Mouse (Mus musculus): ENCODE data around the gene Doxl2.
"Not testable (repeated sequence)": the region's sequence is repeated elsewhere in the genome, so short reads cannot be mapped to it uniquely, and the experiment has no call there.

The Doxl2 gene

DNA sequence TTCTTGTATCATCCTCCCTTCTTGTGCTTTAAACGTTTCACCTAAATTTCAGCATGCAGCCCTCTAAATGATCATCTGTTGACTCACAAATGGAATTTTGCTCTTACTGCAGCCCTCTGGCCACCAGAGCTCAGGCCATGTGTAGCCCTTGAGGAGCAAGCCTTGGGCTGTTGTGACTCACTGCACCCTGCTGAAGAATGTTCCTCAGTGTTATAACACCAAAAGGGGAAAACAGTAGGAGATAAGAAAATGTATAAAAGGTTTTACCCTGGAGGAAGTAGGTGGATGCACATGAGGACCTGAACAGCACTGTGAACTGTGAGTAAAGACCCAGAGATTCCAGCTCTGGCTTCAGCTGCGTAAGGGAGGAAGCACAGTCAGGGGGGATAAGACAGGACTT, at the start of gene Doxl2:
Gene Doxl2 (plus strand): TSS at position 301 of the 400 bp plus-strand sequence.
- DNase-seq (ENCODE audit: low read depth, low spot score) = no peak

DNA sequence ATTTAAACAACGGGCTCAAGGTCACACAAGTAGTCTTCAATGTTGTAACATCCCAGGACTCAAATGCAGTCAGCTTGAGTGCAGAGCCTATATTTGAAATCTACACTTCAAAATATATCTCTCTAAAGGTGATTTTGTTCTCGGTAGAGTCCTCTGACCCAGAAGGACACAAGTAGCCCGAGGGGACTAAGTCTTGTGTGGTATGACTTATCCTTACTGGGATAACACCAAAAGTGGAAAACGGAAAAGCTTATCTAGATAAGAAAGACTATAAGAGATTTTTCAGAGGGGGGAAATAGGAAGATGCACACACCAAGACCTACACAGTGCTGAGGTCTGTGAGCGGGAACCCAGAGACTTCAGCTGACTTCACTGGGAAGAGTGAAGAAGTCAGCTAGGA, 45.2 kb upstream of the Doxl2 start, which contains the start of gene 1600015I10Rik:
Gene 1600015I10Rik (plus strand): TSS at position 301 of the 400 bp plus-strand sequence.
- no peak for DNase-seq (ENCODE audit: low read depth, low spot score)

- DNase-seq (ENCODE audit: low read depth, low spot score) = no peak
Observed at GRCm38 (mm10) chr6:48949596-48949995, 25.2 kb upstream of the Doxl2 start.

DNA sequence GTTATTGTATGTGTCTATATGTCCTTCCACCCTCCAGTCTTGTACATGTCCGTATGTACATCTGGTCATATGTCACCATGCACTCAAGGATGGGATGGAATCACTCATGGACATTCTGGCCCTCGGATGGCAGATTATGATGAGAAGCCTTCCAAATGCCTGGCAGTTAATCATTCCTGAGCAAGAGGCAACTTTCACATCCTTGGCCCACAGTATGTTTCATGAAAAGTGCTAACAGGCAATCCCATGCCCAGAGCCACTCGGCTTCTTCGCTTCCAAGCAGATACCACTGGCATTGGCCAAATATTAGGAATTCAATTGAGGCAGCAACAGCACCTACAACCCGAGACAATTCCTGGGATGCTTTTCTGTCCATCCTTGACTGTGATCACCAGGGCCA, 24.1 kb upstream of the Doxl2 start:
- DNase-seq (ENCODE audit: low read depth, low spot score) = no peak

GRCm38 (mm10) chr6:48951630-48952029, 23.1 kb upstream of the Doxl2 start:
- DNase-seq (ENCODE audit: low read depth, low spot score) = no peak

- no peak for DNase-seq (ENCODE audit: low read depth, low spot score)
Observed at GRCm38 (mm10) chr6:48953220-48953619, 21.5 kb upstream of the Doxl2 start.

DNA sequence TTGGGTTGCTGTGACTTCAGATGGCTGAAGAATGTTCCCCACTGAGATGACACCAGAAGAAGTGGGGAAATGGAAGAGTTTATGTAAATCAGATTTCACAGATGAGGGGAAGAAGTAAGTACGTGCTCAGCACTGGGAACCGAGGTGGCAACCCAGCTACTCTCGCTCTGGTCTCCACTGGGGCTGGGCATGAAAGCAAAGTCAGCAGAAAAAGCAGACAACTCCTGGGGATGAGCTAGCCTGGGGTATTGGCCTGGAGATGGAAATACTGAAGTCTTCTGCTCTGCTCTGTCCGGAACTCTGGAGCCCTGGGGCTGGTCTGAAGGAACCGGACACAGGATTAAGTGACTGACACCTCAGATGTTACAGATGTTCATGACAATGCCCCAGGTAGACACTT, 20.6 kb upstream of the Doxl2 start:
- DNase-seq (ENCODE audit: low read depth, low spot score) = no peak

DNA sequence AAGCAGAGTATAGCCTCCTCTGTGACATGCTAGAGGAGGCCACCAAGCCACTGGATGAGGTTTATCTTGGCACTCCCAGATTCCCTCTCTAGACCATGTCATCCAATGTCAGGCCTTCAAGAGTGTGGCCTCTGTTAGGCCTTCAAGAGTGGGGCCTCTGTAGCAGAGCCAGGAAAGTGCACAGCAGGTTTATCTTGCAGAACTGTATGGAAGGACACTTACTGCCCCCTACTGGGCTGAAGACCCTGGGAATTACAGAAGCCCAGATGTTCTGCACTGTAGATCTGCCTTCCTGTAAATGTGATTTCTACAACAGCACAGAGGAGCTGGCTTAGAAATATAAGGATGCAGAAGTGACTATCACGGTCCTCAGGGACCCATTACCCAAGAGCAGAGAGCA, 19.8 kb upstream of the Doxl2 start:
- DNase-seq (ENCODE audit: low read depth, low spot score) = no peak

- DNase-seq (ENCODE audit: low read depth, low spot score) = no peak
Observed at GRCm38 (mm10) chr6:48956785-48957184, 18.0 kb upstream of the Doxl2 start.

DNA sequence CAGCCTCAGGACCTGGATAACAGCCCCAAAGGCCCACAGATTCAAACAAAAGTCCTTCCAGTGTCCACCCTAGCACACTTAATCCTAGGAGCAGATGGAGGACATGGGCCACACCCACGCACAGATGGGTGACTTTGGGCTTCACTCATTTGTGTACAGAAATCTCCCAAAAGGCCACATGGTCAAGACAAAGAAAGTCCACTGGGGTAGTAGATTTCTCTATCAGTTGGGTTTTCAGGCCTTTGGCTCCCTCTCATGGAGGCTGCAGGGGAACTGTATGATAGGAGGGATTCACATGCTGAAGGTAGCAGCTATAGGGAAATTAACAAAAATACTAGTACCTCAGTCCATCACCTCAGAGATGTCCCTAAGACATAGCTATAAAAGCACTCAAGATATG, 16.7 kb upstream of the Doxl2 start:
- DNase-seq (ENCODE audit: low read depth, low spot score) = no peak

- DNase-seq (ENCODE audit: low read depth, low spot score) = not testable (repeated sequence)
Observed at GRCm38 (mm10) chr6:48959151-48959550, 15.6 kb upstream of the Doxl2 start.

DNA sequence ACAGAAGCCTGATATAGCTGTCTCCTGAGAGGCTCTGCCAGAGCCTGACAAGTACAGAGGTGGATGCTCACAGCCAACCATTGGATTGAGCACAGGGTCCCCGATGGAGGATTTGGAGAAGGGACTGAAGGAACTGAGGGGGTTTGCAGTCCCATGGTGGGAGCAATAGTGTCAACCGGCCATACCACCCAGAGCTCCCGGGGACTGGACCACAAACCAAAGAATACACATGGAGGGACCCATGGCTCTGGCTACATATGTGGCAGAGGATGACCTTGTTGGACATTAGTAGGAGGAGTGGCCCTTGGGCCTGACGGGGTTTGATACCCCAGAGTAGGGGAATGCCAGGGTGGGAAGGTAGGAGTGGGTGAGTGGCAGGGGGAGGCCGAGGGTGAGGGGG, 8.1 kb upstream of the Doxl2 start:
- not testable (repeated sequence) for DNase-seq (ENCODE audit: low read depth, low spot score)

GRCm38 (mm10) chr6:48967868-48968267, 6.9 kb upstream of the Doxl2 start:
- DNase-seq (ENCODE audit: low read depth, low spot score) = no peak

DNA sequence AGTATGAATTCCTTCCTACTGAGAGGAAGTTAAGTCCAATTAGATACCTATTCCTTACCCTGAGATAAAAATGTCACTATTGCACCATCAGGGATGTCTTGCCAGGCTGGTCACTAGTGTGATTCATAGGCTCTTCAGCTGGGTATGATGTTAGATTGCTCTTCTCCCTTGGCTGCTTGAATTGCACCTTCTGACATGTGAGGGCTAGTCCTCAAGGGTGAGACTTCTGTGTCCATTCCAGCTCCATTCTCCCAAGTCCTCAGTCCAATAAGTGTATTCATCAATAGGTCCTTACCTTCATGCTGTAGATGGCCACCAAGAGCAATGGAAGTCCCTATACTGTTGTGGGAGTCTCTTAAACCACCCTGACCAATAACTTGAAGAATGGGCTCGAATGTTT, 4.9 kb downstream of the Doxl2 start:
- no peak for DNase-seq (ENCODE audit: low read depth, low spot score)

DNA sequence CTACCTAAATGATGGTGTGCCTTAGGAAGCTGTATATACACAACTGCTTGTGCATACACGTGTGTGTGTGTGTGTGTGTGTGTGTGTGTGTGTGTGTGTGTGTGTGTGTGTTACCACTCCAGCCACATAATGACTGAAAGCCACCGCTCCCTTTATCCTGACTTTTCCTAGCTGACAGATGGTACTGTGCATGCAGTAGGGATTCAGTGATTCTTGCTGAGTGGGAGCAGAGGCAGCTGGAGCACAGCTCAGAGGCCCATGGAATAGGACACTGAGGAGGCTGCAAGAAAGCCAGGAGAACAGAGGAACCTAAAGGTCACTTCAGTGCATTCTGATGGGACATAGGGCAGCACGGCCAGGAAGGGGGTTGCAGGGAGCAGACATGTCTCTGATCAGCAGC, 7.5 kb downstream of the Doxl2 start:
- DNase-seq (ENCODE audit: low read depth, low spot score) = no peak

GRCm38 (mm10) chr6:48986444-48986990, 11.8 kb downstream of the Doxl2 start, which contains the start of gene Svs1:
Svs1 (plus strand) TSS chr6:48986861.
- no peak for DNase-seq (ENCODE audit: low read depth, low spot score)

DNA sequence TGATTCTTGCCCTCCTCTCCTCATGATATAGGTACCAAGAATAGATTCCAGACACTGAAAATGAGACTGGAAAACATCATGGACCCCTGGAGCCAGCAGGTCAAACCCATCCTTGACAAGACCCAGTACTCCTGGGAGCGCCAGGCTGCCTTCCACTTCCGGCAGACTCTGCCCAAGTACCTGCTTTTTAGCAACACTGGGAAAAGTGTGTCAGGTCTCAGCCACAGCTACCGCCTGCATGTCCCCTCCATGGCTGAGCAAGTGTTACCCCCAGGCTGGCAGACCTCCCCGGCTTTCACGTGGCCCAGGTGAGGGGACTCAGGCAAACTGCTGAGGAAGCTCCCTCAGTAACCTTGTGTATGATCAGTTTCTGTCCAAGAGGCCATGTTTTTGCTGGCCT, 15.2 kb downstream of the Doxl2 start:
- DNase-seq (ENCODE audit: low read depth, low spot score) = no peak

- no peak for DNase-seq (ENCODE audit: low read depth, low spot score)
Observed at GRCm38 (mm10) chr6:48991991-48992390, 17.2 kb downstream of the Doxl2 start.

DNA sequence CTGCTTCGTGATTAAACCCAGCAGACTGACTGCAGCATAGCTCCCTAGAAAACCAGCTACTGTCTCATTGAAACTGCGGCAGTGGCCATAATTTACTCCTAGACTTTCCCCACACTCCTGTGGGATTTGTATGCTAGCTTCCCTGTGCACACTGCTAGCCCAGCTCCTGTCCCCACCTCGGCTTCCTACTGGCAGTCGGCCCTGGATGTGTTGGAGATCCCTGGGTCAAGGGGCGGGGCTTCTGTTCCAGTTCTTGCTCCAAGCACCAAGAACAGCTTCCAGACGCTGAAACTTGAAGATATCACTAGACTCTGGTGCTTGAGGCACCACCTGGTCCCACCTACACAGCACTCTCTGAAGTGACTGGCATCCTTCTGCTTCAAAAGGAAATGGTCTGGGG, 23.4 kb downstream of the Doxl2 start:
- DNase-seq (ENCODE audit: low read depth, low spot score) = no peak

- no peak for DNase-seq (ENCODE audit: low read depth, low spot score)
Observed at GRCm38 (mm10) chr6:48998796-48999195, 24.0 kb downstream of the Doxl2 start.

- no peak for DNase-seq (ENCODE audit: low read depth, low spot score)
Observed at GRCm38 (mm10) chr6:49003381-49003780, 28.6 kb downstream of the Doxl2 start.

- peak; percentile 27 for DNase-seq (ENCODE audit: low read depth, low spot score)
Observed at GRCm38 (mm10) chr6:49007981-49008380, 33.2 kb downstream of the Doxl2 start.

DNA sequence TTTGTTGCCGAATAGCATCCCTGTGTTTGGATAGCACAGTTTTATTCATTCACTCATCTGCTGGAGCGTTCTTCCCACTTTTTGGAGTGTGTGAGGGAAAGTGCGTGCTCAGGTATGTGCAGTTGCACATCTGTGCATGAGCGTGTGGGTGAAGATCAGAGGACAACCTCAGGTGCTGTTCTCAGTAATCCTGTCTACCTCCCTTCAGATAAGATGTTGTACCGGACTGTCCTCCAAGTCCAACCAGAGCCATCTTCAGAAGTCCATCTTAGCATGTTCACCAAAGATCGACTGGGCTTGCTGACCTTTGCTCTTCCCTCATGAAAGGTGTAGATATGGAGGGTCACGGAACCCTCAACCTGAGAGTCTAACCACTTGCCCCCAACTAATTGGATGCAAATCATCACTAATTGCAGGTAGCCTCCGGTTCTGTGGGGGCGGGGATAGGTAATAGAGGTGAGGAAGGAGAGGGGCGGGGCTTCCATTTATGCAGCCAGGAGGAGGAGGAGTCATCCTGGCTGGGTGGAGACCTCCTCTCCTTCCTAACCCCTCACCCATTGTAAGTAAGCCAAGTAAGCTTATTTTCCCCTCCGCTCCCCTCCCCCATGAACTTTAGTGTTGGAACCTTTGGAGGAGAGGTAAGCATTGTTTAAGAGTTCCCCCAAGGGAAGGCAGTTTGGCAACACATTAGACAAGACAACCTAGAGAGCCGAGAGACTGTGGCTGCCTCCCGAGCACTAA, 33.8 kb downstream of the Doxl2 start:
- DNase-seq (ENCODE audit: low read depth, low spot score) = no peak
